Mouse (Mus musculus) liver, embryonic 11.5 days (tissue): ENCODE results near the gene Iscu. TPM values are rescaled to one million over a fixed set of nuclear protein-coding genes. Genes with fewer than 3 reads are reported as not detected.
"Not testable (repeated sequence)": the region's sequence is repeated elsewhere in the genome, so short reads cannot be mapped to it uniquely, and the experiment has no call there.

Experiments used
- ATAC-seq: fragments of 200-750 bp; cut with Nextera tagmentation; replicated peaks from 2 replicates; pipeline ENCODE4 v1.8.0; 2017; ENCODE audit warnings: moderate number of reproducible peaks, mild to moderate bottlenecking, moderate TSS enrichment, moderate library complexity; ENCODE audit not compliant: low FRiP score
- DNase-seq: peaks from one replicate; pipeline ENCODE4 v3.0.0-alpha.2; 2017; ENCODE audit warnings: low spot score
- H3K27ac ChIP-seq: fragments of 300-500 bp; sonication (generic); 2 replicates; pipeline ENCODE4 v1.5.1; 2014; ENCODE audit warnings: mild to moderate bottlenecking, low read depth, low read length, control low read depth
- H3K27me3 ChIP-seq: fragments of 300-500 bp; sonication (generic); replicated peaks from 2 replicates; pipeline ENCODE4 v1.6.1; 2014; ENCODE audit warnings: low read length, mixed read lengths; ENCODE audit not compliant: control insufficient read depth, insufficient read depth
- H3K36me3 ChIP-seq: fragments of 300-500 bp; sonication (generic); 2 replicates; pipeline ENCODE4 v1.6.1; 2014; ENCODE audit warnings: mild to moderate bottlenecking, low read length, moderate library complexity, mixed read lengths; ENCODE audit not compliant: control insufficient read depth, insufficient read depth
- H3K4me1 ChIP-seq: fragments of 300-500 bp; sonication (generic); replicated peaks from 2 replicates; pipeline ENCODE4 v1.6.1; 2014; ENCODE audit warnings: low read length, mixed read lengths; ENCODE audit not compliant: control insufficient read depth, insufficient read depth
- H3K4me2 ChIP-seq: fragments of 300-500 bp; sonication (generic); 2 replicates; pipeline ENCODE4 v1.6.1; 2014; ENCODE audit warnings: mild to moderate bottlenecking, control low read depth, moderate library complexity
- H3K4me3 ChIP-seq: fragments of 300-500 bp; sonication (generic); 2 replicates; pipeline ENCODE4 v1.5.1; 2014; ENCODE audit warnings: low read depth, low read length, control low read depth
- H3K9ac ChIP-seq: fragments of 300-500 bp; sonication (generic); 2 replicates; pipeline ENCODE4 v1.6.1; 2014; ENCODE audit warnings: low read depth, low read length, control low read depth
- H3K9me3 ChIP-seq: fragments of 300-500 bp; sonication (generic); 2 replicates; pipeline ENCODE4 v1.6.1; 2016; ENCODE audit warnings: low read length, inconsistent platforms, mixed read lengths; ENCODE audit not compliant: control insufficient read depth
- WGBS: fragments of 180-500 bp; shearing (Covaris S2); extraction: QIAGEN DNeasy Blood & Tissue Kit; methylation state at CpG from one replicate; pipeline ENCODE4 v1.1.7; 2014; 5-methylcytosine and 5-hydroxymethylcytosine counted together
- polyA plus RNA-seq: library from polyadenylated mRNA; unstranded; fragments of >200 nt; fragmentation: Nextera tagmentation; extraction: Ambion mirVana; gene quantifications from 2 replicates; pipeline ENCODE4 v1.2.1, GENCODE M21; 2014

Gene Iscu
- polyA plus RNA-seq, 1 experiment from 2014 or later = 117 TPM

DNA sequence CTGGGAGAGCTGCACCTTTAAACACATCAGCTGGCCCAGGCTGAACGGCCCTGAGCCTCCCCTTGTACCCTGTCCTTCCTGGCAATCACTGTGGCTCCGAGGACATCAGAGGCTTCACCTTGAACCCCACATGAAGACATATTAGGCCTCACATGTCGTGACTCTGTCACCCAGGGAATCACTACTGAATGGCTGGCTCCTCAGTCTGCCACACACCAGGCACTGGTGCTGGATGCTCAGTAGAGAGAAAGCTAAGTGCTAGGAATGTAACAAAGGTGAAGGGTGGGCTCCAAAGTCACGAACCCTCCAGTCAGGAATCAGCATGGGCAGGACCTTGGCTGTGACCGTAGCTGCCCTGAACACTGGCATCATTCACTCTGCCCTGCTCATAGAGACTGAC is 7.0 kb downstream of the Iscu start:
- H3K27me3 ChIP-seq = peaks cover 9% of the 10 kb centered on the region
- no peaks in the 10 kb centered on the region for H3K9me3 ChIP-seq
- H3K4me1 ChIP-seq = peaks cover 2% of the 10 kb centered on the region; the same call in 1 of the 2 replicates
- H3K36me3 ChIP-seq = peaks cover 13% of the 10 kb centered on the region
- no peak for DNase-seq
- H3K4me2 ChIP-seq = no peak overlapping the region
- no peak overlapping the region for H3K9ac ChIP-seq
- 83% methylated on average over 5 of the region's 5 CpGs for WGBS
- ATAC-seq = no peak
- H3K27ac ChIP-seq = no peak overlapping the region
- H3K4me3 ChIP-seq = no peak overlapping the region

DNA sequence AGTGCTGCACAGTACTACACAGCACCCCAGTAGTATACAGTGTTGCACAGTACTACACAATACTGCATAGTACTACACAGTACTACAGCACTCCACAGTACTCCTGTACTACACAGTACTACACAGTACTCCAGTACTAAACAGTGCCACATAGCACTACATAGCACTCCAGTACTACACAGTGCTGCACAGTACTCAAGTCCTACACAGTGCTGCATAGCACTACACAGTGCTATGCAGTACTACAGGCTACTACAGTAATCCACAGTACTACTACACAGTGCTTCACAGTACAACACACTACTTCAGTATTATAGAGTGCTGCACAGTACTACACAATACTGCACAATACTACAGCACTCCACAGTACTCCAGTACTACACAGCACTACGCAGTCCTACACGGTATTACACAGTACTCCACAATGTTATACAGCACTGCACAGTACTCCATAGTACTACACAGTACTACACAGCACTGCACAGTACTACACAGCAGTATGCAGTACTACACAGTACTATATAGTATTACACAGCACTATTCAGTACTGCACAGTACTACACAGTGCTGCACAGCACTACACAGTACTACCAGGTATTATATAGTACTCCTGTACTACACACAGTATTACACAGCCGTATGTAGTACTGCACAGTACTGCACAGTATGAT is 7.7 kb downstream of the Iscu start:
- peak; percentile 26; the same call in 1 of the 2 replicates for ATAC-seq

DNA sequence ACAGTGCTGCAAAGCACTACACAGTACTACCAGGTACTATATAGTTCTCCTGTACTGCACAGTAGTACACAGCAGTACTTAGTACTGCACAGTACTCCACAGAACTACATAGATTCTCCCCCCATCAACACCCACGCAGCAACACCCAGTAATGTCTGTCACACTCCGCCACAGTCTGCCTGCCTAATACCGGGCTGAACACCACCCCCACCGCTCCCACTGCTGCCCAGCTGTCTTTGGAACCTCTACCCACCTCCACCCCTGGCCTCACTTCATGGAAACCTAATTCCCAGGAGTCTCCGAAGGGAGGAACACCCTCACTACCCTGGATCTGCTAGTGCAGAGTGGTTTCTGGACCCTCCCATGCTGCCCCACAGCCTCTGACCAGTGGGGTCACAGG is 8.2 kb downstream of the Iscu start:
- Histone ChIP-seq H3K36me3 (peaks cover 10% of the 10 kb centered on the region), H3K9me3 (no peaks in the 10 kb centered on the region), H3K4me3 (no peak overlapping the region), H3K9ac (no peak overlapping the region), H3K27ac (no peak overlapping the region), H3K4me2 (no peak overlapping the region), H3K4me1 (peaks cover 2% of the 10 kb centered on the region; the same call in 1 of the 2 replicates), H3K27me3 (peaks cover 15% of the 10 kb centered on the region)
- no peak for ATAC-seq
- WGBS = 85% methylated on average over 5 of the region's 5 CpGs
- no peak for DNase-seq

More for the DNA sequence above, 7.7 kb downstream of the Iscu start:
- no peak overlapping the region for H3K27ac ChIP-seq
- peaks cover 2% of the 10 kb centered on the region; the same call in 1 of the 2 replicates for H3K4me1 ChIP-seq
- no peaks in the 10 kb centered on the region for H3K9me3 ChIP-seq
- DNase-seq = no peak
- WGBS = 91% methylated on average over 3 of the region's 3 CpGs
- H3K4me3 ChIP-seq = no peak overlapping the region
- peaks cover 13% of the 10 kb centered on the region for H3K36me3 ChIP-seq
- H3K4me2 ChIP-seq = no peak overlapping the region
- no peak overlapping the region for H3K9ac ChIP-seq
- peaks cover 15% of the 10 kb centered on the region for H3K27me3 ChIP-seq

DNA sequence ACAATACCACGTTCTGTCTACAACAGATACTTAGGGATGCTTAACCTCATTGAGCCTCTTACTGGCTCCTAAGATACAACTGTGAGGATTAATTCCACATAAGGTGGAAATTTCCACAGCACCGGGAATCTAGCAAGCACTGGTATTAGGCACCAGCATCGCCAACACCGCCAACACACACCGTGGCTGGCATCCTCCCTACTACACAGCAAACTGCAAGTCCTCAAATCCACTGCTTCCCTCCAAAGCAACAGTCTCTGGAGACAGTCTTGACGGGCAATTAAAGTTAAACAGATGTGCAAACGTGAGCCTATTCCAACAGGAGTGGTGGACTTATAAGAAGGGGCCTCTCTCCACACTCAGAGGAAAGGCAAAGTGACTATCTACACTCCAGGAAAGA is 8.7 kb downstream of the Iscu start:
- peaks cover 15% of the 10 kb centered on the region for H3K27me3 ChIP-seq
- no peaks in the 10 kb centered on the region for H3K9me3 ChIP-seq
- no peak overlapping the region for H3K4me2 ChIP-seq
- WGBS = 78% methylated on average over 7 of the region's 7 CpGs
- H3K9ac ChIP-seq = no peak overlapping the region
- ATAC-seq (no peak), DNase-seq (no peak)
- peaks cover 8% of the 10 kb centered on the region for H3K36me3 ChIP-seq
- no peak overlapping the region for H3K4me3 ChIP-seq
- H3K27ac ChIP-seq = no peak overlapping the region
- peaks cover 2% of the 10 kb centered on the region; the same call in 1 of the 2 replicates for H3K4me1 ChIP-seq

DNA sequence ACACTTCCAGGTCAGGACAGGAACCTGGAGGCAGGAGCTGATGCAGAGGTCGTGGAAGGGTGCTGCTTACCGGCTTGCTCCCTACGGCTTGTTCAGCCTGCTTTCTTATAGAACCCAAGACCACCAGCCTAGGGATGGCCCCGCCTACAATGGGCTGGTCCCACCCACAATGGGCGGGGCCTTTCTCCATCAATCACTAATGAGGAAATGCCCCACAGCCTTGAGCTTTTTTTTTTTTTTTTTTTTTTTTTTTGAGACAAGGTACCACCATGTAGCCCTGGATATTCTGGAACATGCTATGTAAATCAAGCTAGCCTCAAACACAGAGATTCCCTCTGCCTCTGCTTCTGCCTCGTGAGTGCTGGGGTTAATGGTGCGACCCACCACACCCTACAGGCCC is 9.3 kb downstream of the Iscu start:
- H3K4me2 ChIP-seq = no peak overlapping the region
- H3K4me1 ChIP-seq = peaks cover 2% of the 10 kb centered on the region; the same call in 1 of the 2 replicates
- no peak overlapping the region for H3K4me3 ChIP-seq
- DNase-seq = no peak
- 74% methylated on average over 7 of the region's 7 CpGs for WGBS
- H3K27ac ChIP-seq = no peak overlapping the region
- no peak overlapping the region for H3K9ac ChIP-seq
- no peak for ATAC-seq
- peaks cover 5% of the 10 kb centered on the region for H3K36me3 ChIP-seq
- peaks cover 15% of the 10 kb centered on the region for H3K27me3 ChIP-seq
- no peaks in the 10 kb centered on the region for H3K9me3 ChIP-seq

DNA sequence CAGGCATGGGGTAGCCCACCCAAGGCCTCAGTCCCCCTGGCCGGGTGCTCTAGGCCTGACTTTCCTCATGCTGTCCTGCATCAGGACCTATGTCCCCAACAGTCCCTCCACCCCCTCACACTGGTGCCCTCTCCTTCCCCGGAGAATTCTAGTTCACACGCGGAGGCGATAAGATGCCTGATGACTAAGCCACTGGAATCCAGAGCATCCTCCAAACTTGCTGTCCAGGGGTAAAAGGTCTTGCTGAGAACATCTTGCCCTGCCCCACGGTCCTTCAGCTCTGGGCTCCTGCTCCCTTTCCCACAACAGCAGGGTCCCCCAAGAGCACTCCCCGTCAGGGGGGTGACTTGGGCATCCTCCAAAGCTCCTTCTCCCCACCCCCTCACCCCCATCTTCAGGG is 10.1 kb downstream of the Iscu start:
- Histone ChIP-seq H3K27ac (no peak overlapping the region), H3K9me3 (no peaks in the 10 kb centered on the region), H3K9ac (no peak overlapping the region), H3K4me1 (peaks cover 2% of the 10 kb centered on the region; the same call in 1 of the 2 replicates), H3K27me3 (peaks cover 15% of the 10 kb centered on the region), H3K4me2 (no peak overlapping the region), H3K36me3 (peaks cover 2% of the 10 kb centered on the region; the same call in 1 of the 2 replicates), H3K4me3 (no peak overlapping the region)
- no peak for DNase-seq
- WGBS = 74% methylated on average over 7 of the region's 7 CpGs
- no peak for ATAC-seq

DNA sequence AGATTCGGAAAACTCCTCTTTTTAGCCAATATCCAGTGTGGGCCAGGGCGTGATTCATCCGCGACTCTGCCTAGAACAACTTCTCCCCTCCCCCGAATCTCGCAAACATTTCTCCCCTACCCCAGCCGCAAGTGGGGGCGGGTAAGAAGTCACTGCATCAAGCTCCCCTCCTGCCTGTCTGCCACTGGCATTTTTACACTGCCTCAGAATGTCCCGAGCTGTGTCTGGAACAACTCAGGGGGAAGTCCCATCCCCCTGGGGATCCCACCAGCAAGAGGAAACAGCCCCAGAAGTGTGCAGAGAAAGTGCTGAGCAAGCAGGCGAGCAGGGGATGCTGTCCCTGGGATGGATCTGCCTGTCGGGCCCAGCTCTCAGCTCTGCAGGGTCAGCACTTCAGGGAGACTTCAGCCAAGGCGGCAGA is 11.0 kb downstream of the Iscu start:
- H3K4me1 ChIP-seq = peaks cover 5% of the 10 kb centered on the region; the same call in 1 of the 2 replicates
- H3K4me2 ChIP-seq = no peak overlapping the region; the same call in 1 of the 2 replicates
- H3K27ac ChIP-seq = peak overlapping the region; percentile 58
- H3K36me3 ChIP-seq = no peaks in the 10 kb centered on the region; the same call in 1 of the 2 replicates
- WGBS = 14% methylated on average over 12 of the region's 12 CpGs
- peaks cover 15% of the 10 kb centered on the region for H3K27me3 ChIP-seq
- H3K4me3 ChIP-seq = no peak overlapping the region
- peak; percentile 44 for DNase-seq
- H3K9ac ChIP-seq = 0 out of 2 replicates have a peak overlapping the region, but pooled peaks have one; percentile 9
- ATAC-seq = no peak
- no peaks in the 10 kb centered on the region for H3K9me3 ChIP-seq

DNA sequence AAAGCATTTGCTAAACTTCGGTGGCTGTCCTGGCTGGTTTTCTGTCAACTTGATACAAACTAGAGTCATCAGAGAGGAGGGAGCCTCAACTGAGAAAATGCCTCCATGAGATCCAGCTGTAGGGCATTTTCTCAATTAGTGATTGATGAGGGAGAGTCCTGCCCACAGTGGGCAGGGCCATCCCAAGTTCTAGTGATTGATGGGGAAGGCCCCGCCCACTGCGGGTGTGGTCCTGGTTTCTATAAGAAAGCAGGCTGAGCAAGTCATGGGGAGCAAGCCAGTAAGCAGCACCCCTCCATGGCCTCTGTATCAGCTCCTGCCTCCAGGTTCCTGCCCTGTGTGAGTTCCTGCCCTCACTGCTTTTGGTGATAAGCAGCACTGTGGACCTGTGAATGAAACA is 11.6 kb downstream of the Iscu start:
- not testable (repeated sequence) for DNase-seq, H3K4me2 ChIP-seq, ATAC-seq, H3K36me3 ChIP-seq, H3K9ac ChIP-seq, H3K4me3 ChIP-seq, H3K9me3 ChIP-seq
- WGBS = 36% methylated on average over 3 of the region's 3 CpGs
- peaks cover 10% of the 10 kb centered on the region; the same call in 1 of the 2 replicates for H3K4me1 ChIP-seq
- peak overlapping the region; percentile 58 for H3K27ac ChIP-seq
- H3K27me3 ChIP-seq = peaks cover 15% of the 10 kb centered on the region

DNA sequence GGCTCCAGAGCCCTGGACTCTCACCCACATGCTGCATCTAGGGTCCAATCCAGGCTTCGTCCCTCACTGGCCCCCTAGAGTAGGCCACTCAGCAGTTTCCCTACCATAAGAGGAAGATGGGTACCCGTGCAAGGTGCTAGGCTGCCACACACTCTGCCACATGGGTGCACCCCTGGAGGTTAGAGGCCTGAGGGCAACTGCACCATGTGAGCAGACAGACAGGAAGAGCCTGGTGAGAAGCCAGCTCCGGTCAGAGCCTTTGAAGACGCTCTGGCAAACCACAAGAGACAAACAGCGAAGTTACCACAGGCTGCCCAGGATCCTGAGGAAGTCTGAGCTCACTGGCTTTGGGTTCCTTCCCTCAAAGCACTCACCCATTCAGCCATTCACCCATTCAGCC is 14.4 kb downstream of the Iscu start:
- WGBS = 40% methylated on average over 5 of the region's 5 CpGs
- Histone ChIP-seq H3K27ac (no peak overlapping the region), H3K4me1 (peaks cover 32% of the 10 kb centered on the region), H3K9me3 (no peaks in the 10 kb centered on the region), H3K9ac (no peak overlapping the region), H3K36me3 (no peaks in the 10 kb centered on the region), H3K4me2 (no peak overlapping the region), H3K4me3 (no peak overlapping the region), H3K27me3 (peaks cover 15% of the 10 kb centered on the region)
- no peak for DNase-seq
- no peak for ATAC-seq
